Mouse (Mus musculus) embryonic facial prominence, embryonic 11.5 days (tissue): ENCODE measurements around the gene Gm4778. TPM values are rescaled to one million over a fixed set of nuclear protein-coding genes. Genes with fewer than 3 reads are reported as not detected.
"Not testable (repeated sequence)": the region's sequence is repeated elsewhere in the genome, so short reads cannot be mapped to it uniquely, and the experiment has no call there.

Experiments used
- ATAC-seq: fragments of 200-750 bp; cut with Nextera tagmentation; replicated peaks from 2 replicates; pipeline ENCODE4 v1.8.0; 2017; ENCODE audit warnings: low read depth; ENCODE audit not compliant: insufficient number of reproducible peaks, low FRiP score, low TSS enrichment
- DNase-seq: peaks from one replicate; pipeline ENCODE4 v3.0.0-alpha.2; 2015; ENCODE audit warnings: low spot score
- H3K27ac ChIP-seq: fragments of 300-500 bp; sonication (generic); replicated peaks from 2 replicates; pipeline ENCODE4 v1.5.1; 2014; ENCODE audit warnings: mild to moderate bottlenecking, low read depth, low read length, control low read depth
- H3K27me3 ChIP-seq: fragments of 300-500 bp; sonication (generic); 2 replicates; pipeline ENCODE4 v1.6.1; 2014; ENCODE audit warnings: mild to moderate bottlenecking, low read length, moderate library complexity, mixed read lengths; ENCODE audit not compliant: control insufficient read depth, insufficient read depth
- H3K36me3 ChIP-seq: fragments of 300-500 bp; sonication (generic); replicated peaks from 2 replicates; pipeline ENCODE4 v1.6.1; 2014; ENCODE audit warnings: low read depth, mild to moderate bottlenecking, low read length, moderate library complexity, mixed read lengths; ENCODE audit not compliant: control insufficient read depth, insufficient read depth
- H3K4me1 ChIP-seq: fragments of 300-500 bp; sonication (generic); 2 replicates; pipeline ENCODE4 v1.6.1; 2014; ENCODE audit warnings: low read length, mixed read lengths; ENCODE audit not compliant: control insufficient read depth, insufficient read depth
- H3K4me2 ChIP-seq: fragments of 300-500 bp; sonication (generic); 2 replicates; pipeline ENCODE4 v1.6.1; 2014; ENCODE audit warnings: low read depth, mild to moderate bottlenecking, control low read depth, low read length, moderate library complexity
- H3K4me3 ChIP-seq: fragments of 300-500 bp; sonication (generic); 2 replicates; pipeline ENCODE4 v1.5.1; 2014; ENCODE audit warnings: low read depth, low read length, control low read depth
- H3K9ac ChIP-seq: fragments of 300-500 bp; sonication (generic); replicated peaks from 2 replicates; pipeline ENCODE4 v1.6.1; 2014; ENCODE audit warnings: mild to moderate bottlenecking, control low read depth, low read length
- H3K9me3 ChIP-seq: fragments of 300-500 bp; sonication (generic); replicated peaks from 2 replicates; pipeline ENCODE4 v1.6.1; 2016; ENCODE audit warnings: mild to moderate bottlenecking, low read length, inconsistent platforms, mixed read lengths; ENCODE audit not compliant: control insufficient read depth
- WGBS: fragments of 180-500 bp; shearing (Covaris S2); extraction: QIAGEN DNeasy Blood & Tissue Kit; methylation state at CpG from one replicate; pipeline ENCODE4 v1.1.7; 2014; 5-methylcytosine and 5-hydroxymethylcytosine counted together
- polyA plus RNA-seq: library from polyadenylated mRNA; unstranded; fragments of >200 nt; fragmentation: Nextera tagmentation; extraction: Ambion mirVana; gene quantifications from 2 replicates; pipeline ENCODE4 v1.2.1, GENCODE M21; 2014

Gm4778 gene
- not detected in 2 replicates for polyA plus RNA-seq

- not testable (repeated sequence) for H3K9ac ChIP-seq, H3K4me1 ChIP-seq, DNase-seq, ATAC-seq, H3K27ac ChIP-seq, H3K36me3 ChIP-seq, H3K4me2 ChIP-seq, H3K27me3 ChIP-seq, H3K9me3 ChIP-seq, H3K4me3 ChIP-seq
- 83% methylated on average over 1 of the region's 1 CpGs for WGBS
Measured at GRCm38 (mm10) chr3:94263736-94264135, at the start of gene Gm4778. Gene Gm4778, plus strand, starts transcription at chr3:94264036.

GRCm38 (mm10) chr3:94260598-94260997 is 3.2 kb upstream of the Gm4778 start:
- DNase-seq, result peak; percentile 53
- WGBS, result 50% methylated on average over 6 of the region's 6 CpGs
- H3K36me3 ChIP-seq, result no peaks in the 10 kb centered on the region
- no peak overlapping the region for H3K9ac ChIP-seq
- no peak overlapping the region for H3K27ac ChIP-seq
- H3K27me3 ChIP-seq, result no peaks in the 10 kb centered on the region
- H3K4me1 ChIP-seq, result no peaks in the 10 kb centered on the region
- ATAC-seq, result 0 out of 2 replicates have a peak, but pooled peaks have one; percentile 34
- H3K4me3 ChIP-seq, result no peak overlapping the region
- no peaks in the 10 kb centered on the region for H3K9me3 ChIP-seq
- H3K4me2 ChIP-seq, result no peak overlapping the region

- Histone ChIP-seq H3K4me1 (no peaks in the 10 kb centered on the region), H3K27ac (no peak overlapping the region), H3K27me3 (no peaks in the 10 kb centered on the region), H3K9me3 (no peaks in the 10 kb centered on the region), H3K4me3 (no peak overlapping the region), H3K9ac (no peak overlapping the region), H3K36me3 (no peaks in the 10 kb centered on the region), H3K4me2 (no peak overlapping the region)
- DNase-seq (no peak), ATAC-seq (no peak)
- WGBS, result 89% methylated on average over 11 of the region's 11 CpGs
Measured at GRCm38 (mm10) chr3:94275991-94276390, 12.2 kb downstream of the Gm4778 start.

GRCm38 (mm10) chr3:94305457-94305856 is 41.6 kb downstream of the Gm4778 start:
- ATAC-seq (no peak), DNase-seq (no peak)
- H3K27me3 ChIP-seq, result no peaks in the 10 kb centered on the region
- no peak overlapping the region for H3K9ac ChIP-seq
- no peaks in the 10 kb centered on the region for H3K4me1 ChIP-seq
- no peak overlapping the region for H3K27ac ChIP-seq
- no peaks in the 10 kb centered on the region for H3K36me3 ChIP-seq
- WGBS, result 67% methylated on average over 1 of the region's 1 CpGs
- no peaks in the 10 kb centered on the region for H3K9me3 ChIP-seq
- H3K4me3 ChIP-seq, result no peak overlapping the region
- no peak overlapping the region for H3K4me2 ChIP-seq

GRCm38 (mm10) chr3:94306975-94307374 is 43.1 kb downstream of the Gm4778 start:
- H3K9me3 ChIP-seq, result no peaks in the 10 kb centered on the region
- no peak overlapping the region for H3K9ac ChIP-seq
- no peaks in the 10 kb centered on the region for H3K36me3 ChIP-seq
- DNase-seq (no peak), ATAC-seq (no peak)
- no peak overlapping the region for H3K27ac ChIP-seq
- H3K4me3 ChIP-seq, result no peak overlapping the region
- H3K4me1 ChIP-seq, result no peaks in the 10 kb centered on the region
- no peaks in the 10 kb centered on the region for H3K27me3 ChIP-seq
- H3K4me2 ChIP-seq, result no peak overlapping the region

GRCm38 (mm10) chr3:94309633-94310363 is 46.0 kb downstream of the Gm4778 start, which contains the start of gene Them4:
Gene Them4, plus strand, starts transcription at chr3:94310089.
- peak within 1 kb of the TSS; percentile 43 for H3K4me3 ChIP-seq

GRCm38 (mm10) chr3:94310491-94310890 is 46.7 kb downstream of the Gm4778 start:
- no peak for ATAC-seq
- Histone ChIP-seq H3K4me1 (no peaks in the 10 kb centered on the region), H3K9ac (peak overlapping the region; percentile 67), H3K27me3 (no peaks in the 10 kb centered on the region), H3K36me3 (no peaks in the 10 kb centered on the region), H3K27ac (0 out of 2 replicates have a peak overlapping the region, but pooled peaks have one; percentile 48), H3K4me3 (peak overlapping the region; percentile 43), H3K9me3 (no peaks in the 10 kb centered on the region), H3K4me2 (peak overlapping the region; percentile 67)
- no peak for DNase-seq
- 43% methylated on average over 7 of the region's 7 CpGs for WGBS

More at GRCm38 (mm10) chr3:94309633-94310363, 46.0 kb downstream of the Gm4778 start, which contains the start of gene Them4:
- Histone ChIP-seq H3K9me3 (no peaks in the 10 kb centered on the region), H3K4me2 (peak within 1 kb of the TSS; percentile 67), H3K4me1 (no peaks in the 10 kb centered on the region), H3K27me3 (no peaks in the 10 kb centered on the region), H3K27ac (0 out of 2 replicates have a peak within 1 kb of the TSS, but pooled peaks have one; percentile 48), H3K9ac (peak within 1 kb of the TSS; percentile 67), H3K36me3 (no peaks in the 10 kb centered on the region)
- WGBS, result 3% methylated on average over 47 of the region's 47 CpGs
- DNase-seq (peak; percentile 96), ATAC-seq (peak; percentile 99)

GRCm38 (mm10) chr3:94310911-94311310 is 47.1 kb downstream of the Gm4778 start:
- WGBS, result 79% methylated on average over 6 of the region's 6 CpGs

More at GRCm38 (mm10) chr3:94310911-94311310, 47.1 kb downstream of the Gm4778 start:
- no peak for ATAC-seq
- Histone ChIP-seq H3K4me3 (peak overlapping the region; percentile 43; the same call in 1 of the 2 replicates), H3K27me3 (no peaks in the 10 kb centered on the region), H3K36me3 (no peaks in the 10 kb centered on the region), H3K4me2 (peak overlapping the region; percentile 67; the same call in 1 of the 2 replicates), H3K27ac (no peak overlapping the region), H3K9ac (no peak overlapping the region), H3K4me1 (no peaks in the 10 kb centered on the region), H3K9me3 (no peaks in the 10 kb centered on the region)
- no peak for DNase-seq
